Mouse (Mus musculus) cerebellum, adult 2 months (tissue): ENCODE data around the gene Dnajc21. TPM values are rescaled to one million over a fixed set of nuclear protein-coding genes. Genes with fewer than 3 reads are reported as not detected.
"Not testable (repeated sequence)": the region's sequence is repeated elsewhere in the genome, so short reads cannot be mapped to it uniquely, and the experiment has no call there.

Source experiments
- DNase-seq, 2 experiments: peaks; one replicate each; pipeline ENCODE4 v3.0.0; 2021
- H3K27ac ChIP-seq: fragments of 200-500 bp; 2 replicates; pipeline ENCODE4 v1.5.1; 2012; ENCODE audit warnings: low read length, control low read depth, inconsistent platforms; ENCODE audit not compliant: insufficient read depth
- H3K27me3 ChIP-seq: fragments of 200-500 bp; 2 replicates; pipeline ENCODE4 v1.6.1; 2012; ENCODE audit warnings: inconsistent platforms, mild to moderate bottlenecking, low read length, moderate library complexity; ENCODE audit not compliant: control insufficient read depth, insufficient read depth
- H3K4me1 ChIP-seq: fragments of 200-500 bp; 2 replicates; pipeline ENCODE4 v1.6.1; 2011; ENCODE audit warnings: low read length; ENCODE audit not compliant: control insufficient read depth, insufficient read depth
- H3K4me3 ChIP-seq: fragments of 200-500 bp; replicated peaks from 2 replicates; pipeline ENCODE3; 2011; ENCODE audit warnings: mild to moderate bottlenecking, low read depth, low read length, control low read depth; ENCODE audit not compliant: insufficient read depth
- CTCF ChIP-seq: fragments of 200-500 bp; IDR thresholded peaks from 2 replicates; pipeline ENCODE4 v1.5.1; 2011; ENCODE audit warnings: low read depth, mild to moderate bottlenecking, control low read depth, low read length, moderate library complexity, borderline replicate concordance; ENCODE audit not compliant: insufficient read depth
- POLR2A ChIP-seq: fragments of 200-500 bp; IDR thresholded peaks from 2 replicates; pipeline ENCODE4 v1.6.1; 2011; ENCODE audit warnings: low read length, control low read depth, borderline replicate concordance; ENCODE audit not compliant: insufficient read depth
- WGBS: fragments of 180-500 bp; shearing (Covaris S2); methylation state at CpG from one replicate; pipeline ENCODE4 v1.1.7; 2018; 5-methylcytosine and 5-hydroxymethylcytosine counted together
- polyA plus RNA-seq: library from polyadenylated mRNA; depleted of rRNA; stranded (reverse); fragments of >200 nt; gene quantifications from 2 replicates; pipeline ENCODE4 v1.2.3, GENCODE M21; 2012; rRNA removed

Dnajc21 gene
- polyA plus RNA-seq, result 17.6 and 19.2 TPM in 2 replicates

DNA sequence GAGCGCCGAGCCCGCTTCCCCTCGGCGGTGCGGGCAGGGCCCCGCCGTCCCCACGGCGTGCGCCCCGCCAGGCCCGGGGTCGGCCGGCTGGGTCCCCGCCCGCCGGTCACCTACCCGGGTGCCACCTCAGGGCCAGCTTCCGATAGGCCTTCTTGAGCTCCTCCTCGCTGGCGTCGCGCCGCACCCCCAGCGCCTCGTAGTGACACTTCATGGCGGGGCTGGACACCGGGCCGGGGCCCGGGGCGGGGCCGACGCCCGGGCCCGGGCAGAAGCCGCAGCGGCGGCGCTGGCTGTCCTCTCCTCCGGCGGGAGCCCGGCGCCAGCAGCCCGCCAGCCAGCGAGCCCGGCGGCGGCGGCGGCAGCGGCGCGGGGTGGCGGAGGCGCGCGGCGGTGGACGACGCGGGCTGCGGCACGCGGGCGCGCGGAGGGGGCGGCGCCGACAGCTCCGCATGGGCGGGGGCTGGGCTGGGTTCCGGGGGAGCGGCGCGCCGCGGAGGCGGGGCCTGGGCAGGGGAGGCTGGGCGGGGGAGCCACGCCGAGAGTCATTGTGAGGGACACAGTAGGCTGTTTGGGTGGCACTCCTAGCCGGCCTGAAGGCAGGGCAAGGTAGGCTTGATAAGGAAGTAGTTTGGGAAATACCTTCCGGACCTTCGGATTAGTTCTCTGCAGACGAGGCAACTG is at the start of gene Dnajc21:
Dnajc21 (minus strand) TSS at position 366 of the 681 bp plus-strand sequence.
- H3K27ac ChIP-seq, result peak within 1 kb of the TSS; percentile 15
- WGBS, result under 1% methylated on average over 86 of the region's 87 CpGs
- DNase-seq, result peak; percentile 89 to 91
- TF ChIP-seq POLR2A, result peak; percentile 61
- TF ChIP-seq CTCF, result no peak
- H3K27me3 ChIP-seq, result no peaks in the 10 kb centered on the region
- H3K4me3 ChIP-seq, result peak within 1 kb of the TSS; percentile 85
- no peaks in the 10 kb centered on the region for H3K4me1 ChIP-seq

DNA sequence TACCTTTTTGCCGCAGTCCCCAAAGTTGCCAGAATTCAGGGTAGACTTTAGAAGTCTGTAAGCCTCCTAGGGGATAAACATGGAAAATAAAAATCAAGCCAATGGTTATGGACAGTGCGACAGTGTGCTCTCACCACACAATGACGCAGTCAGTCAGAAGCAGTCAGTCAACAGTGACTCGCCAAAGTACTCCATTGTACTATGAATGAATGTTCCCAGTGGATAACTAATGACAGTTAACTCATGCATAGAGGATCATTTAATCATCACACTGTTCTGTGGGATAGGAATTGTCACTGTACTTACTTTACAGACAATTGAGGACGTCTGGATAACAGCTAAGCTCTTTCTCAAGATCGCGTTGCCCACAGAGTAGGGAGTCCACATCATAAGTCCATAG is 44.9 kb upstream of the Dnajc21 start:
- Histone ChIP-seq H3K4me3 (no peak overlapping the region), H3K4me1 (no peaks in the 10 kb centered on the region), H3K27me3 (no peaks in the 10 kb centered on the region), H3K27ac (no peak overlapping the region)
- WGBS, result 68% methylated on average over 7 of the region's 7 CpGs
- TF ChIP-seq CTCF, result no peak
- no peak for TF ChIP-seq POLR2A
- no peak for DNase-seq

- Histone ChIP-seq H3K4me1 (no peaks in the 10 kb centered on the region), H3K27ac (no peak overlapping the region), H3K4me3 (no peak overlapping the region), H3K27me3 (no peaks in the 10 kb centered on the region)
- 21% methylated on average over 11 of the region's 11 CpGs for WGBS
- no peak for DNase-seq
- TF ChIP-seq POLR2A, result no peak
- no peak for TF ChIP-seq CTCF
These were observed 35.8 kb upstream of the Dnajc21 start for GRCm38 (mm10) chr15:10506099-10506498.

- 58% methylated on average over 11 of the region's 11 CpGs for WGBS
- Histone ChIP-seq H3K4me3 (no peak overlapping the region), H3K27ac (no peak overlapping the region), H3K4me1 (no peaks in the 10 kb centered on the region), H3K27me3 (no peaks in the 10 kb centered on the region)
- DNase-seq, result no peak
- TF ChIP-seq POLR2A (no peak), CTCF (peak; percentile 56; the same call in 1 of the 2 replicates)
These were observed 30.8 kb upstream of the Dnajc21 start for GRCm38 (mm10) chr15:10500838-10501719.

DNA sequence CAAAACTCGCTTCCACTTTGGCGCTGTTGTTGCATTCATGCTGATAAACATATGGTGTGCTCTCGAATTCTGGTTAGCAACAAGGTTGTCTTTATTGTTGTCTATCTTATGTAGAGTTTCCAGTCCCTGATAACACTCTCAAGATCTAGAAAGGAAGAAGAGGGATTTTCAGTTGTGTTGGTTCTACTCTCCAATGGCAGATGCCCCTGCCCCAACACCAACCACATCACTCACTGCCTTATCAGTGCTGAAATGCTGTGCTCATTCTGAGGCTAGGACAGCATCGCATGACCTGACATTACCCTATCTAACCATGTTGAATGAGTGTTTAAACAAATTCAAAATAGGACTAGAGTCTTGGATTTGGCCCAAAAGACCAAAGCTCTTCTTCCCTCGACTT is 29.7 kb upstream of the Dnajc21 start:
- Histone ChIP-seq H3K4me1 (no peaks in the 10 kb centered on the region), H3K27me3 (no peaks in the 10 kb centered on the region), H3K27ac (no peak overlapping the region), H3K4me3 (no peak overlapping the region)
- TF ChIP-seq POLR2A (no peak), CTCF (no peak)
- 83% methylated on average over 5 of the region's 5 CpGs for WGBS
- no peak for DNase-seq

- no peaks in the 10 kb centered on the region for H3K27me3 ChIP-seq
- no peak overlapping the region for H3K4me3 ChIP-seq
- H3K27ac ChIP-seq, result no peak overlapping the region
- TF ChIP-seq POLR2A (no peak), CTCF (no peak)
- no peaks in the 10 kb centered on the region for H3K4me1 ChIP-seq
- WGBS, result 75% methylated on average over 5 of the region's 5 CpGs
- DNase-seq, result no peak
These were observed 29.3 kb upstream of the Dnajc21 start for GRCm38 (mm10) chr15:10499593-10499992.

GRCm38 (mm10) chr15:10496696-10497095 is 26.4 kb upstream of the Dnajc21 start:
- DNase-seq, H3K27ac ChIP-seq, H3K4me3 ChIP-seq, H3K4me1 ChIP-seq, H3K27me3 ChIP-seq: not testable (repeated sequence)
- 96% methylated on average over 1 of the region's 1 CpGs for WGBS

- Histone ChIP-seq H3K4me3 (no peak overlapping the region), H3K27me3 (no peaks in the 10 kb centered on the region), H3K4me1 (no peaks in the 10 kb centered on the region), H3K27ac (no peak overlapping the region)
- 88% methylated on average over 11 of the region's 11 CpGs for WGBS
- TF ChIP-seq CTCF (no peak), POLR2A (no peak)
- no peak for DNase-seq
These were observed 25.6 kb upstream of the Dnajc21 start for GRCm38 (mm10) chr15:10495944-10496343.
